Mouse (Mus musculus) right cerebral cortex, adult 18-20 months (tissue): ENCODE measurements around the gene Limk2.
A peak's percentile ranks its signal among the peaks of the same experiment; 100 is the strongest.

ENCODE experiments used
- DNase-seq: peaks from one replicate; pipeline ENCODE4 v3.0.0; 2022; ENCODE audit warnings: mixed read lengths

Gene Limk2

GRCm38 (mm10) chr11:3331756-3332642 lies 77.0 kb downstream of the Limk2 start:
- DNase-seq, result peak; percentile 96

GRCm38 (mm10) chr11:3330991-3331750 lies 77.8 kb downstream of the Limk2 start:
- DNase-seq, result no peak

- peak; percentile 90 for DNase-seq
Observed at GRCm38 (mm10) chr11:3330566-3330965, 78.4 kb downstream of the Limk2 start.

- DNase-seq, result peak; percentile 34
Observed at GRCm38 (mm10) chr11:3329891-3330451, 79.0 kb downstream of the Limk2 start, which contains the start of gene Pik3ip1. Pik3ip1 (plus strand) TSS chr11:3330401.

GRCm38 (mm10) chr11:3328806-3329775 lies 79.9 kb downstream of the Limk2 start:
- DNase-seq, result no peak

GRCm38 (mm10) chr11:3328271-3328670 lies 80.7 kb downstream of the Limk2 start:
- no peak for DNase-seq

GRCm38 (mm10) chr11:3318286-3318685 lies 90.7 kb downstream of the Limk2 start:
- no peak for DNase-seq

GRCm38 (mm10) chr11:3314148-3314547 lies 94.8 kb downstream of the Limk2 start:
- DNase-seq, result peak; percentile 42

- no peak for DNase-seq
Observed at GRCm38 (mm10) chr11:3313294-3313693, 95.7 kb downstream of the Limk2 start.

- no peak for DNase-seq
Observed at GRCm38 (mm10) chr11:3311586-3312347, 97.2 kb downstream of the Limk2 start.

- DNase-seq, result no peak
Observed at GRCm38 (mm10) chr11:3310789-3311585, 98.0 kb downstream of the Limk2 start.

GRCm38 (mm10) chr11:3309884-3310283 lies 99.1 kb downstream of the Limk2 start:
- DNase-seq, result no peak

- no peak for DNase-seq
Observed at GRCm38 (mm10) chr11:3307875-3308274, 101.1 kb downstream of the Limk2 start.

- no peak for DNase-seq
Observed at GRCm38 (mm10) chr11:3305821-3306220, 103.2 kb downstream of the Limk2 start.

- DNase-seq, result no peak
Observed at GRCm38 (mm10) chr11:3302792-3303191, 106.2 kb downstream of the Limk2 start.

GRCm38 (mm10) chr11:3302385-3302784 lies 106.6 kb downstream of the Limk2 start:
- DNase-seq, result peak; percentile 56

GRCm38 (mm10) chr11:3301075-3301474 lies 107.9 kb downstream of the Limk2 start:
- no peak for DNase-seq

- no peak for DNase-seq
Observed at GRCm38 (mm10) chr11:3298813-3299185, 110.2 kb downstream of the Limk2 start.

GRCm38 (mm10) chr11:3297871-3298812 lies 110.8 kb downstream of the Limk2 start:
- no peak for DNase-seq
